Mouse (Mus musculus): ENCODE results near the gene Capns1.
"Not testable (repeated sequence)": the region's sequence is repeated elsewhere in the genome, so short reads cannot be mapped to it uniquely, and the experiment has no call there.

Gene Capns1

DNA sequence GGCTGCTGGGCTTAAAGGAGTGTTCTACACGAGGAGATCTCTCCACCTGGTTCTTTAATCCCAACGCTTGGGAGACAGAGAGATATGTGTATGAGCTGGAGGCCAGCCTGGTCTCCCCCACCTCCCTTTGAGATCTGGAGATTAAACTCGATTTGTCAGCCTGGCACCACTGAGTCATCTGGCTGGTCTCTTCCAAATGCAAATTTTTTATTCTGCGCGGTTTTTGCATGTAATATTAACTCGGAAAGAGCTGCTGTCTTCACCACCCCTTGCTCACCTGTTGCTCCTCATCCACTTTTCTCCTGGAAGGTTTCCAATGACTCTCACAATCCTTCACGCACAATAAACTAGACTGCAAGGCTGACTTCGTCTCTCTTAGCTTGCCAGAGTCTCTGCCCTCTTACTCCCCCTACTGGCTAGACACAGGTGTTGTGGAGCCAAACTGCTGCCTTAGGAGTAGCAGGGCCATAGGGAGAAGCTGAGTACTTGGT is at the start of gene Capns1:
Capns1 (minus strand) TSS at position 331 of the 491 bp plus-strand sequence.
- DNase-seq (ENCODE audit: low read depth), result peak; percentile 62

DNA sequence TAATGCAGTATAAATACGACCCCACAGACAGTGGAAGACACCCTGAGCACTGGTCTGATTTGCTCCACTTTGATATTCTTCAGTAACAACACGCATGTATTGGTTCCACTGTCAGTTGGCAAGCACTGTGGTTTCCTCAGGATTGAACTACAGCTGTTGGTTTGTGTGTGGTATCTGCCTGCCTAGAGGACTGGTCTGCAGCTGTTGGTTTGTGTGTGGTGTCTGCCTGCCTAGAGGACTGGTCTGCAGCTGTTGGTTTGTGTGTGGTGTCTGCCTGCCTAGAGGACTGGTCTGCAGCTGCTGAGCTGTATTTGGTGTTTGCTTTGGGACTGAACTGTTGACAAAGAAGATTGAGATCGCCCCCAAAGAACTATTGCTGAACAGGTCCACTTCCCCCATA is 38.8 kb upstream of the Capns1 start:
- not testable (repeated sequence) for DNase-seq (ENCODE audit: low read depth)

DNA sequence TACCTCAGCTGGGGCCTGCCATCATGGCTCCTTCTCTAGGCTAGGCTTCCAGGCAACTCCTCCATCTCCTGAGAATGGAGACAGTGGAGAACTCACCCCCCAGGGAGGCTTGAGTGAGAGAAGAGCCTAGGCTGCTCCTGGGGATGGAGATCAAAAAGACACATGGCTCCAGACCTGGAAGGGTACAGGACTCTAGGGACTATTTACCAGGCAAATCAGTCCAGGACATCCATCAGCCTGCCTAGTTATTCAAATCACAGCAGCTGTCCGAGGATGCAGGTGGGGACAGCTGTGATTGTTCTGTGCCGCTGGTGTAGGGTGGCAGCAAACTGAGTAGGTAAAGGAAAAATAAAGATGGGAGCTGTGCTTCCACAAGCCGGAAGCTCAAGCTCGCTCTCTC is 37.0 kb upstream of the Capns1 start, which contains the start of gene Ovol3:
Ovol3 (minus strand) TSS at position 101 of the 400 bp plus-strand sequence.
- no peak for DNase-seq (ENCODE audit: low read depth)

DNA sequence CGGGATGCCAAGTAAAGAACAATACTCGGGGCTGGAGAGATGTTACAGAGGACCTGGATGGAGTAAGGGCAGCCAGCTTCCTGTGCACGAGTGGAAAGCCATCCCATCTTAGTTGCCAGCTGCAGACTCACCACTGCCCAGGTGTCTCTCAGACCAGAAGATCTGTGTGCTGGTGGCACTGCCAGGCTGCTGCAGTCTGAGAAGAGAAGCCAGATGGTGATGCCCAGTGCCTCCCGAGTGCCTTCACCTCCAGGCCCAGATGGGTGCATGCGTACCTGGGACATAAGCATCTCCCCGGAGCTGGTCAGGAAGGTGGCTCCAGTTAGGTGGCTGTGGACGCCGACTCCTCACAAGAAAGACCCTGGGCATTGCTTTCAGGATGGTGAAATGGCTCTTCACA is 36.5 kb upstream of the Capns1 start:
- DNase-seq (ENCODE audit: low read depth), result no peak

DNA sequence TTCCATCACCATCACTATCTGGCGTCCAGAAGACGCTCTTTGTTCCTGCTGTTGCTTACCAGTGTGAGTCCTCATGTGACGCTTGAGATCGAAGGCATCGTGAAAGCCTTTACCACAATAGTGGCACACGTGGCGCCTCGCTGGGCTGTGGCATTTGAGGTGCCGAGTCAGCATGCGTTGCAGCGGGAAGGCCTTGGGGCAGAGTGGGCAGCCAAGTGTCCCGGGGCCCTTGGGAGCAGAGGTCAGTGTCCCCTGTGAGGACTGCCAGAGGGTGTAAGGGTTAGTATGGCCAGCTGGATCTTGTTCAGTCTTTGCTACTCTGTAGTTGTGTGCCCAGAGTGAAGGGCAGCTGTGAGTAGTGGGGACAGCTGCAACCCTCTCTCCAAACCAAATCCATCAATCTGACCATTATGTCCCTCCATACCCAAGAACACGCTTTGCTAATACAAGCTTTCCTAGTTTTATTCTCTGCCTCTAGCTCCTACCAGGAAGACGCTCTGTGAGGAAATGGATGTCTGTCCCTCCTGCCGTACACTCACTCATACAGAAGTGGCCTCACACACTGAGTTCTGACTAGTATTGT is 35.8 kb upstream of the Capns1 start:
- no peak for DNase-seq (ENCODE audit: low read depth)

DNA sequence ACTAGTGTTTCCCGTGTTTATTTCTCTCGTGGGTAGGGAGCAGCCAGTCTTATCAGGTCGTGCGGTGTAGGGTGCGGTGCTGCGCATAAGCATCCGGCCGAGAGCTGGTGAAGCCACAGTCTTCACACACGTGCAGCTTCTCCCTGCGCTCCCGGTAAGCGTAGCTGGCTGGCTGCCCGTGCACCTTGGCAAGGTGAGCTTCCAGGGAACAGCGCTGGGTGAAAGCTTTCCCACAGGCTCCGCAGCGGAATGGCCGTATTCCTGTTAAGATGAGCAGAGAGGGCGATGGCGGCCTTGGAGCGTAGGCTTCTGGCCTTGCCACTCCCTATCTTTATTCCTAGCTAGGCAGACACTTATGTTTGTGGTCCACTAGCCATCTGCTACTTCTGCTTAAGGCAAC is 34.8 kb upstream of the Capns1 start:
- DNase-seq (ENCODE audit: low read depth), result no peak

DNA sequence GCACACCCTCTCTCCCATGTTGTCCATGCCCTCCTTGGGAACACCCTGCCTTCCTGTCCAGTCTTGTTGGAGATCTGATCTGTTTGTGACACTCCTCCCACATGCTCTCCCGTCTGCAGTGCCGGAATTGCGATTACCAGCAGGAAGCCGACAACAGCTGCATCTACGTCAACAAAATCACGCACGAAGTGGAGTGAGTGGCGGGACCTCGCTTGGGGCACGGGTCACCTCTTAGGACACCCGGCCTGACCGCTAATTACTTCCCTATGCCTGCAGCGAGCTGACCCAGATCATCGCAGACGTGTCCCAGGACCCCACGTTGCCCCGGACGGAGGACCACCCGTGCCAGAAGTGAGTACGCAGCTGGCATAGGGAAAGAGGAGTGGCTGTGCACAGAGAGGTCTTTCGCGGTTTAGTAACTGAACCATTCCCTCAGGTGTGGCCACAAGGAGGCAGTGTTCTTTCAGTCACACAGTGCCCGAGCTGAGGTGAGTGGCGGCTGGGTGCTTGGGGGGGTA is 34.1 kb upstream of the Capns1 start:
- DNase-seq (ENCODE audit: low read depth), result peak; percentile 33

DNA sequence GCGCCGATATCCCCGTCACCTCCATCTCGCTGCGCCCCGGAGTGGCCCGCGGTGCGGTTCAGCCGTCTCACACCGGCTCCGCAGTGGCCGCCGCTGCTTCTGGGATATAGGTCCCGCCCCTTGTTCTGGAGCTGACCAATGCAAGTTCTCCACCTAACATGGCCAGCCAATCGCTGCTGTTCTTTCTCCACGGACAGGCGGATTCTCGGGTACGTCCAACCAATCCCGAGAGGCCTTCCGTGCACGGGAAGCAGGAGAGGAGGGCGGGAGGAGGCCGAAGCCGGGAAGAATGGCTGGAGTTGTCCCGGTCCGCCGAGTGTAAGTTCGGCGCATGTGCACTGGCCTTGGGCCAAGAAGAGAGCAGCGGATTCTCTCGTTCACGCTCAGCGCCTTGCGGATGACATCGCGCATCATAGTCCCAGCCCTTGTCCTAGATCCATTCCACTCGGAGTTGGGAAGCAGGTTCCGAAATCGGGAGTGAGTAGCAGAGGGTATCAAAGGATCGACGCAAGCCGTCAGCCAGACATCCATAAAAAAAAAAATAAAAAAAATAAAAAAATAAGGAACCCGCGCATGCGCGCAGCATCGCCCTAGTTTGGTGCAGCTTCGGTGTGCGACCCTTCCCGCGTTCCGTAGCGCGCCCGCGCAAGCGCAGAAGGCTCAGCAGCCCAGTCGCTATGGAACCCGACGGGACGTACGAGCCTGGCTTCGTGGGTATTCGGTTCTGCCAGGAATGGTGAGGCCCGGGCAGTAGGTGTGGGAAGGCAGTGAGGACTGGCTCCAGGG is 33.3 kb upstream of the Capns1 start, which contains the start of the genes Polr2i and Tbcb:
Polr2i (plus strand) TSS at position 280 of the 786 bp plus-strand sequence.
Tbcb (minus strand) TSS at position 604 of the 786 bp plus-strand sequence.
- DNase-seq (ENCODE audit: low read depth), result peak; percentile 99

DNA sequence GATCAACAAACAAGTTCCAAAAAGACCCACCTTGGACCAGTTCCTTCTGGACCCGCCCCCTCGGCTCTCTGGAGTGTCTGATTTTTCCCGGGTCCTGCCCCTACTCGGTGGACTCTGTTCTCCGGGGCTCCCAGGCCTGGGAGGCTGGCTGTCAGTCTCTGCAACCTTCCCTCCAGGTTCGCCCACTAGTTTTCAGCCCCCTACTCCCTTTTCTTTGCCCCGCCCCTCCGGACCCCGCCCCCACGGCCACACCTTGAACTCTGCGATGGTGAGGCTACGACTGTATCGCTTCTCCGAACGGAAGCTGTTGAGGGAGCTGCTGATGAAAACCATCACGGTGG is 32.7 kb upstream of the Capns1 start:
- no peak for DNase-seq (ENCODE audit: low read depth)

DNA sequence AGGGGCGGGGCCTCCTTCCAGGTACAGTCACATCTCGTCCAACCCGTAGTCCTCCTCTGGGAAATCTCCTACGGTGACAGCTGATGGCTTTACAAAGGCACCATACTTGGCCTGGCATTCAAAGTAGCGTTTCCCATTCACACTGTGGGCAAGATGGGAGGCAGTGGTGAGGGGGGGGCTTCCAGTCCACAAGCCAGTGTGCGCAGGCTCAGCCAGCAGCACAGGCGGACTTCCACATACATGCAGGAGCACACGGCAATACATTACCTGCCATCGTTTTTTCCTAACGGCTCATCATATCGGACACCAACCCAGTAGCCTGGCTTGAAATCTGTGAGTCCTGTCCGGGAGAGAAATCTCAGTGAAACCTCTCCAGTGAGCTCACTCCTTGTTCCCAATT is 25.6 kb upstream of the Capns1 start:
- DNase-seq (ENCODE audit: low read depth), result no peak

DNA sequence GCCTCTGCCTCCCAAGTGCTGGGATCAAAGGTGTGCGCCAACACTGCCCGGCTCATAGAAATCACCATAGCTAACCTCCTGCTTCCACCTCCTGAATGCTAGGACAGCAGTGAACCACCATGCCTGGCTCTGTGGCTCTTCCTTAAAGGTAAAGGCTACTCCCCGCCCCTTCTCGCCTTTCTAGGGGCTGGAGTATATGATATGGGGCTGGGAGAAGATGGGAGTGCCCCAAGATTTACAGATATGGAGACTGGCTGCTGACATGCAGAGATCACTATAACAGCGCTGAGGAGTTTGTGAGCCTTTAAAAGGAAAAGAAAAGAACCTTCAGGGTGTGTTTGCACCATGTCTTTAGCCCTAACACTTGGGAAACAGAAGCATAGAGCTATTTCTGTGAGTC is 23.6 kb upstream of the Capns1 start:
- no peak for DNase-seq (ENCODE audit: low read depth)

DNA sequence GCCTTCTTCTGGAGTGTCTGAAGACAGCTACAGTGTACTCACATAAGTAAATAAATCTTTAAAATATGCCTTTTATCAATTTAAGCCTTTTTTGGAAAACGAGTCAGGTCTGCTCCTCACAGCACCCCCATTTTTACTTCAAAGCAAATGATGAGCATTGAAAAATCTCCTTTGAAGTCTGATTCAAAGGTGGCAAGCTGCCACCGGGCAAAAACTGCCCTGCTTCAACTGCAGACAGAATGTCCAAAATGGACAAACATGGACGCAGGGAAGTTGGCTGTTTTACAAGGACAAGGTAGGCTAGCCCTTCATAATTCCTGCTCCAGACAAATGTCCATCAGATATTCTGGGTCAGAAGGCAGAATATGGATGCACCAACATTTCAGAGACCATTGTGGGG is 22.8 kb upstream of the Capns1 start:
- no peak for DNase-seq (ENCODE audit: low read depth)

DNA sequence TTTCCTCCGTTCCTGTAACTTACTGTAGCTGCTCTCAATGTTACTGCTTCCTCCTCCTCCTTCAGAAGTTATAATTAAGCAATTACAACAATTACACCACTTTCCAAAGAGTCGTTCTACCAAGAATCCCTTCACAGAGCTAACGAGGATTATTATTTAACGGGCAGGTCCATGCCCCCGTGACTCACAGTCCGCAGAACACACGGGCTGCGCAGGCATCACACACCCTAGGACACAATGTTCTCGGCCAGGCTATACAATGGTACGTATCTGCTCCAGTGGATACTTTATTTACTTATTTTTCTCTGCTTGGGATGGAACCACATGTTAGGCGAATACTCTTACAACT is 21.4 kb upstream of the Capns1 start:
- DNase-seq (ENCODE audit: low read depth), result no peak

DNA sequence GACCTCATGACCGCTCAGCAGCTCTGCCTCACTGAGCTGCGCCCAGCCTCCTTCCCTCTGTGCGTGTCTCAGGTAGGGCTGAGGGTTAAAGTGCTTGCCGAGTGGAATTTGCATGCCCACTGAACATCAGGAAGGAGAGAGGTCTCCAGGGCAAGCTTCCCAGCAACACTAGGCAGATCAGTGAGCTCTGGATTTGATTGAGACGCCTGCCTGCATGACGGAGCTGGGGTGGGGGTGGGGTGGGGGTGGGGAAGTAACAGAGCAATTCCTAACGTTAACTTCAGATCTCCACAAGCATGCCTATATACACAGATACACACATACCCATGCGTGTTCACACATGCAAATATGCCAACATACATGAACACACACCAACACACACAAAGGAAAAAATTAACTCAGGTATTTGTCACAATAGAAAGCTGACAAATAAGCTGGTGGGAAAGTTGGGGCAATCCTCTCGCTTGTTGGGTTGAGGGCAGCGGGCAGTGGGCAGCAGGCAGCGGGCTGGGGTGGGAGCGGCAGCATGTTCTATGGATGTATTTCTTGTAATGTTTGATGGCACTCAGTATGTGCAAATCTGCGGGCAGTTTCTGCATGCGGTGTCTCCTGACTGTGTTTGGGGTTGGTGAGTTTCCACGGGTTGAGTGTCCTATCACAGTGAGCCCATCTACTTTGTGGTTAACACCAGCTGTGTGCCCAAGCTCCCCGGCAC is 20.8 kb upstream of the Capns1 start:
- DNase-seq (ENCODE audit: low read depth), result no peak

DNA sequence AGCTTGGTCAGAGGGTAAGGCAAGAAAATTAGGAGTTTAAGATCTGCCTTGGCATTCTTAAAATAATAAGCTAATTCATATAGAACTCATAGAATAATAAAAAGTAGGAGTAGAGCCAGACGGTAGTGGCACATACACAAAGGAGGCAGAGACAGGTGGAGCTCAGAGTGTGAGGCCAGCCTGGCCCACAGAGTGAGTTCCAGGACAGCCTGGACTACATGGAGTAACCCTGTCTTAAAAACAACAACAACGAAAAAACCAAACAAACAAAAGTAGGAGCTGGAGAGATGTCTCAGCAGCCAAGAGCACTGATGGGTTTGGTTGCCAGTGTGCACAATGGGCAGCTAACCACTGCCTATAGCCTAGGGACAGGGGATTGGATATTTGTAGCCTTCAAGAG is 18.7 kb upstream of the Capns1 start:
- no peak for DNase-seq (ENCODE audit: low read depth)

DNA sequence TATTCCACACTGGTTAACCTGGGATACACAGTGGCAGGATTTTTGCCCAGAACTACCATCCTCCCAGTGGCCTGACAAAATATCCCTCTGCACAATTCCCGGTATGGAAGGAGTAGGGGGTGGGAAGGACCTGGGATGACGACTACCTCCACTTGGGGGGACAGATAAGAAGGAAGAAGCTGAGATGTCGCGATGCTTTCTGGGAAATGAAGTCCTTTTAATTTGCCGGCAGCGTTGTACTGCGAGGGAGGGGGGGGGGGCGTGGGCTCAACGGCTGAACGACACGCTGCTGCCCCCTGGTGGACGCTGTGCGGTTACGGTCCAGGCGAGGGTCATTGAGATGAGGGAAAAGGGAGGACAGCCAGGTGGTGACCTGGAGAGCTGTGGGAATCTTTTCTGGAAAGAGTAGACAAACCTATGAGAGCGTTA is 18.1 kb upstream of the Capns1 start:
- no peak for DNase-seq (ENCODE audit: low read depth)

DNA sequence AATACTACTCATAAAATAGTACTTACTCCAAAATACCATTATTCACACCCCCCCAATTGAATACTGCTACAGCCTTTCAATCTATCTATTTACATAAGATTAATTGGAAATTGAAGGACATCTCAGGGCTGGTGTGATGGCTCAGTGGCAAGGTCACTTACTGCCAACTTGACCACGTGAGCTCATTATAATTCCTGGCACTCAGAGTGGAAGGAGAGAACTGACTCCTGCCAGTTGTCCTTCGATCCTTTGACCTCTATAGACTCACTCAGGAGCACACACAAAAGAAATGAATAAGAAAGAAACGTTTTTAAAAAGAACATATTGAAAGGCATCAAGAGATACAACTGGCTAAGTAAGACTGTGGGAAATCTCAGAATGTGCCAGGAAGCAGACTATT is 17.3 kb upstream of the Capns1 start:
- DNase-seq (ENCODE audit: low read depth), result no peak

DNA sequence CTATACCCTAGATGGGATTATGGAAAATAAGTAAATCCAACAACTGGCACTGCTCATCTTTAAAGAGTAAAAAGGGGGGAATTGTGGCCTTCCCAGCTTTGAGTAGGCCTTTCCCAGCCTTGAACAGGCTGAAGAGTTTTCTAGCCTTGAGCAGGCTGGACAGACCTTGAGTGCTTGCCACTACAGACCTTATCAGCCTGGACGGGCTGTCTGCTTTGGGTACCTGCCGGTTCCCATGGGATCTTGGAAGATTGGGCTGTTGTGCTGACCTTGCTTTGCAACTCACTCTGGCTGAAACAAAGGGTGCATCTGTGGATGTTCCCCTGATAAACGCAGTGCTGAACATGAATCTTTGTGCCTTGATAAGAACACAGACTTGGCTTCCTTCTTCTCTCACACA is 15.3 kb upstream of the Capns1 start:
- no peak for DNase-seq (ENCODE audit: low read depth)

DNA sequence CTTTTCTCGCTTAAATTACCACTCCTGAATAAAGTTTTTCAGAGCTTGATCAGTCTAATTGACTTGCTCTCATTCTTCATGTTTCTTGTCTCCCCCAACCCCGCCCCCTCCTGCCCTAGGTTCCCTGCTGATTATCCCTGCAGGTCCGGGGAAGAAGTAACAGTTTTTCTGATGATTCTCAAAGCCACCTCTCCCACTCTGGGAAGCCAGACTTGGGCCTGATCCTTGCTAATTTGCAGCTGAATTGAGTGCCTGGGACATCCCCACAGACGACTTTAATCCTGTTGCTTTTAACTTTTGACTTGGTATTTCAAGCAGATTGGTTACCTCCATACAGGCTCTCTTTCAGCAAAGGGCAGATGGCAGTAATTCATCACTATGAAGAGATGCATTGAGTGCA is 12.4 kb upstream of the Capns1 start:
- no peak for DNase-seq (ENCODE audit: low read depth)

DNA sequence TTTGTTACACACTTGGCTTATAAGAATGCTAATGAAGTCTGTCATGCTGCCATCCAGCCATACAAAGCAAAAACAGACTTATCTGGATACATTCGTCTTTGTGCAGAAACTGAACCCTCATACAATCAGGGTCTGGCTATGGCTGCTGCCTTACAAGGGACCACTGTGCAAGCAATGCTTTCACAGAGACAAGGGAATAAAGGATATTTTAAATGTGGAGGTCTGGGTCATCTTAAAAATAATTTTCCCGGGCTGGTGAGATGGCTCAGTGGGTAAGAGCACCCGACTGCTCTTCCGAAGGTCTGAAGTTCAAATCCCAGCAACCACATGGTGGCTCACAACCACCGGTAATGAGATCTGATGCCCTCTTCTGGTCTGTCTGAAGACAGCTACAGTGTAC is 7.8 kb upstream of the Capns1 start:
- DNase-seq (ENCODE audit: low read depth), result not testable (repeated sequence)

DNA sequence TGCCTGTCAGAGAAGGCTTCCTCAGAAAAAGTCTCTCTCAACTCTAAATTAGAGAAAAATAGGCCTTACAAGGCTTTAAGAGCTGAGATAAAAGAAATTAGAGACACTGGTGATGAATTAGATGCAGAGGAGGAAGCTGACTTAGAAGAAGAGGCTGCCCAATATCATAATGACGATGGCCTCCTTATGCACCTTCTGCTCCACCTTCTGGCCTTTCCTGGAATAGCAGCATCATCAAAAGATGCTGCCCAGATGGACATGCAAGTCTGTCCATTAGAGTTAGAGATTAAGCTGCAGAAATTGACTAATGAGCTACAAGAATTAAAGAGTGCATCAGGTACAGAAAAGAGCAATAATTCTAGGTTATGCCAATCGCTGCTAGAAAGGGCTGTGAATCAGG is 6.8 kb upstream of the Capns1 start:
- no peak for DNase-seq (ENCODE audit: low read depth)

DNA sequence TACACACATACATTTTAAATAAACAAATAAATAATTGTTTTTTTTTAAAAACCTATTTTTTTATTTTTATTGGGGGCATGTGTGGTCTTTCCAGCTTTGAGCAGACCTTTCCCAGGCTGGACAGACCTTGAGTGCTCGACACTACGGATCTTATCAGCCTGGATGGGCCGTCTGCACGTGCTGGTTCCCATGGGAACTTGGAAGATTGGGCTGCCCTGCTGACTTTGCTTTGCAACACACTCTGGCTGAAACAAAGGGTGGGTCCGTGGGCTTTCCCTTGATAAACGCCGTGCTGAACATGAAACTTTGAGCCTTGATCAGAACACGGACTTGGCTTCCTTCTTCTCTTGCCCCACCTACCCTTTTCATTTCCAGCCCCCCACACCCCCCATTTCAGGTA is 5.8 kb upstream of the Capns1 start:
- DNase-seq (ENCODE audit: low read depth), result no peak

All from fibroblast of lung, adult 2 months (primary cell).